Mouse (Mus musculus): ENCODE data around the gene Trim23. TPM values are rescaled to one million over a fixed set of nuclear protein-coding genes. Genes with fewer than 3 reads are reported as not detected.
"Not testable (repeated sequence)": the region's sequence is repeated elsewhere in the genome, so short reads cannot be mapped to it uniquely, and the experiment has no call there.

The Trim23 gene
- polyA plus RNA-seq, 1 experiment from 2014 or later = 19.8 TPM

- WGBS = under 1% methylated on average over 32 of the region's 32 CpGs
- Histone ChIP-seq H3K36me3 (replicated peaks) (peaks cover 41% of the 10 kb centered on the region), H3K27ac (replicated peaks) (peak within 1 kb of the TSS; percentile 92), H3K4me3 (peak within 1 kb of the TSS; percentile 82), H3K27me3 (replicated peaks; ENCODE audit: low read depth, poor library complexity, severe bottlenecking) (no peaks in the 10 kb centered on the region), H3K9me3 (no peaks in the 10 kb centered on the region), H3K4me1 (peaks cover 18% of the 10 kb centered on the region)
- DNase-seq (ENCODE audit: low spot score) = peak; percentile 88
Observed at GRCm38 (mm10) chr13:104177796-104178649, 574 bp upstream of the Trim23 start, which contains the start of gene Trappc13. Gene Trappc13, minus strand, starts transcription at chr13:104178469.

GRCm38 (mm10) chr13:104179176-104179888, 735 bp downstream of the Trim23 start:
- Histone ChIP-seq H3K27me3 (replicated peaks; ENCODE audit: low read depth, poor library complexity, severe bottlenecking) (no peaks in the 10 kb centered on the region), H3K4me1 (peaks cover 18% of the 10 kb centered on the region), H3K9me3 (no peaks in the 10 kb centered on the region), H3K4me3 (peak overlapping the region; percentile 82), H3K36me3 (replicated peaks) (peaks cover 51% of the 10 kb centered on the region), H3K27ac (replicated peaks) (peak overlapping the region; percentile 92)
- no peak for DNase-seq (ENCODE audit: low spot score)
- 23% methylated on average over 13 of the region's 13 CpGs for WGBS

GRCm38 (mm10) chr13:104187357-104187756, 8.8 kb downstream of the Trim23 start:
- no peaks in the 10 kb centered on the region for H3K4me1 ChIP-seq
- peaks cover 82% of the 10 kb centered on the region for H3K36me3 ChIP-seq (replicated peaks)
- WGBS = 91% methylated on average over 4 of the region's 4 CpGs
- no peaks in the 10 kb centered on the region for H3K27me3 ChIP-seq (replicated peaks; ENCODE audit: low read depth, poor library complexity, severe bottlenecking)
- no peak for DNase-seq (ENCODE audit: low spot score)
- no peak overlapping the region for H3K4me3 ChIP-seq
- H3K9me3 ChIP-seq = no peaks in the 10 kb centered on the region
- H3K27ac ChIP-seq (replicated peaks) = no peak overlapping the region

- peaks cover 74% of the 10 kb centered on the region for H3K36me3 ChIP-seq (replicated peaks)
- not testable (repeated sequence) for H3K4me1 ChIP-seq; H3K9me3 ChIP-seq; H3K27me3 ChIP-seq (replicated peaks; ENCODE audit: low read depth, poor library complexity, severe bottlenecking); H3K27ac ChIP-seq (replicated peaks); H3K4me3 ChIP-seq; DNase-seq (ENCODE audit: low spot score)
Observed at GRCm38 (mm10) chr13:104195891-104196290, 17.3 kb downstream of the Trim23 start.

- Histone ChIP-seq H3K27ac (replicated peaks) (no peak overlapping the region), H3K27me3 (replicated peaks; ENCODE audit: low read depth, poor library complexity, severe bottlenecking) (no peaks in the 10 kb centered on the region), H3K9me3 (no peaks in the 10 kb centered on the region), H3K4me3 (no peak overlapping the region), H3K36me3 (replicated peaks) (peaks cover 70% of the 10 kb centered on the region), H3K4me1 (no peaks in the 10 kb centered on the region)
- DNase-seq (ENCODE audit: low spot score) = no peak
- WGBS = 85% methylated on average over 1 of the region's 1 CpGs
Observed at GRCm38 (mm10) chr13:104204313-104204712, 25.7 kb downstream of the Trim23 start.

GRCm38 (mm10) chr13:104227478-104227877, 48.9 kb downstream of the Trim23 start:
- no peak for DNase-seq (ENCODE audit: low spot score)
- 73% methylated on average over 3 of the region's 3 CpGs for WGBS
- peak overlapping the region; percentile 77 for H3K4me3 ChIP-seq
- peaks cover 24% of the 10 kb centered on the region for H3K36me3 ChIP-seq (replicated peaks)
- H3K27me3 ChIP-seq (replicated peaks; ENCODE audit: low read depth, poor library complexity, severe bottlenecking) = no peaks in the 10 kb centered on the region
- H3K9me3 ChIP-seq = no peaks in the 10 kb centered on the region
- H3K4me1 ChIP-seq = peaks cover 22% of the 10 kb centered on the region
- H3K27ac ChIP-seq (replicated peaks) = 0 out of 2 replicates have a peak overlapping the region, but pooled peaks have one; percentile 31

- H3K36me3 ChIP-seq (replicated peaks) = peaks cover 23% of the 10 kb centered on the region
- peak within 1 kb of the TSS; percentile 97 for H3K27ac ChIP-seq (replicated peaks)
- peaks cover 22% of the 10 kb centered on the region for H3K4me1 ChIP-seq
- H3K27me3 ChIP-seq (replicated peaks; ENCODE audit: low read depth, poor library complexity, severe bottlenecking) = no peaks in the 10 kb centered on the region
- H3K4me3 ChIP-seq = peak within 1 kb of the TSS; percentile 77
- DNase-seq (ENCODE audit: low spot score) = peak; percentile 98
- H3K9me3 ChIP-seq = no peaks in the 10 kb centered on the region
- under 1% methylated on average over 55 of the region's 55 CpGs for WGBS
Observed at GRCm38 (mm10) chr13:104228384-104229066, 49.9 kb downstream of the Trim23 start, which contains the start of the genes Cenpk and Ppwd1. Gene Cenpk, plus strand, starts transcription at chr13:104228611. Gene Ppwd1, minus strand, starts transcription at chr13:104228843.

- Histone ChIP-seq H3K4me3 (peak overlapping the region; percentile 77), H3K27ac (replicated peaks) (peak overlapping the region; percentile 97)
- DNase-seq (ENCODE audit: low spot score) = no peak
Observed at GRCm38 (mm10) chr13:104229181-104229580, 50.6 kb downstream of the Trim23 start.

More at GRCm38 (mm10) chr13:104229181-104229580, 50.6 kb downstream of the Trim23 start:
- Histone ChIP-seq H3K9me3 (no peaks in the 10 kb centered on the region), H3K36me3 (replicated peaks) (peaks cover 24% of the 10 kb centered on the region), H3K4me1 (peaks cover 22% of the 10 kb centered on the region), H3K27me3 (replicated peaks; ENCODE audit: low read depth, poor library complexity, severe bottlenecking) (no peaks in the 10 kb centered on the region)
- 9% methylated on average over 15 of the region's 15 CpGs for WGBS

Other genes starting within 250 kb of the Trim23 start
- gene Nln, start 69.2 kb upstream of the Trim23 start, polyA plus RNA-seq (2016; fragmentation: Nextera tagmentation; extraction: Ambion mirVana) = 20.2 and 20.8 TPM in 2 replicates
- 7.9 and 8.1 TPM in 2 replicates for gene Sgtb, start 69.1 kb upstream of the Trim23 start, polyA plus RNA-seq (2016; fragmentation: Nextera tagmentation; extraction: Ambion mirVana)
- gene Trappc13, start 328 bp upstream of the Trim23 start, polyA plus RNA-seq (2016; fragmentation: Nextera tagmentation; extraction: Ambion mirVana) = 74.9 and 81.2 TPM in 2 replicates
- 85.3 and 97.2 TPM in 2 replicates for gene Cenpk, start 49.8 kb downstream of the Trim23 start, polyA plus RNA-seq (2016; fragmentation: Nextera tagmentation; extraction: Ambion mirVana)
- gene Ppwd1, start 50.0 kb downstream of the Trim23 start, polyA plus RNA-seq (2016; fragmentation: Nextera tagmentation; extraction: Ambion mirVana) = 19.8 and 21.6 TPM in 2 replicates
- gene Adamts6, start 109.0 kb downstream of the Trim23 start, polyA plus RNA-seq (2016; fragmentation: Nextera tagmentation; extraction: Ambion mirVana) = 2.8 and 3.6 TPM in 2 replicates